Mouse (Mus musculus) heart, postnatal 0 days (tissue): ENCODE measurements around the gene Tspan17.

Experiments
- CTCF ChIP-seq: IDR thresholded peaks from 2 replicates; pipeline ENCODE4 v1.5.1; 2016; ENCODE audit warnings: antibody characterized with exemption, control low read depth, low read depth
- EP300 ChIP-seq: IDR thresholded peaks from 2 replicates; pipeline ENCODE4 v1.6.1; 2016; ENCODE audit warnings: antibody characterized with exemption, low read depth

DNA sequence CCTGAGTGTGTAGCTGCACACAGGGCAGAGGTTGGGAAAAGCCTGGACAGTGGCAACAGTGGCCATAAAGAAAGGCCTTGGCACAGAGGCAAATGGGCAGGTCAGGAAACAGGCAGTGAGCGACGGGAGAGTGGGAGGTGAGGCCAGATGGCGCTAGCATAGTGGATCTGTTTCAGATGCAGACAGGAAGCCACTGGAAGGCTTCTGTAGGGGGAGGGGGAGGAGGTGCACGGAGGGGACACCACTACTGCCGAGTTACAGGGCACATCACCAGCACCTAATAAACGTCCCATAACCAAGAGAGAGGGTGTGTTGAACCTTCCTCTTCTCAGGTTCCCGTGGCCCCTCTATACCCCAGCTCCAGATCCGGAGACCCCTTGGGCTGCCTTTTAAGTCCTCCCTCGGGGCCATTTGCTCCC lies 48.3 kb downstream of the Tspan17 start:
- no peak for TF ChIP-seq EP300
- TF ChIP-seq CTCF: no peak
